Mouse (Mus musculus): ENCODE measurements around the gene Gm38392.

Gm38392 gene

DNA sequence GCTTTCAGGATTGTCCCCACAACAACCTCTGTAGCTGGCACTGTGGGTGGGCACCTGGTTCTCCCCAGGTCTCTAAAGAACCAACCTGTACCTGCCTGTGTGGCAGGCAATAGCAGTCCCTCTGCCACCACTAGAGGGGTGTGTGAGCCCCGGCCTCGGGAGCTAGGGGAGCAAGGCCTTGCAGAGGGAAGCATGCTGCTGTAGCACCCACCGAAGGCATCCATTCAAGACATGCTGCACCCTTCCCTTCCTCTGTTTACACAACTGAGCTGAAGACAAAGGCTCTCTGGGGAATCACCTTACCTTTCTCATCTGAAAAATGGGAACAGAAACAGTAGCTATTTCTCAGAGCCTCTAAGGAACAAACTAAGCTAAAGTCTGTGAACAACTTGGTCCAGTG lies 51.8 kb downstream of the Gm38392 start:
- peak; percentile 54 for DNase-seq

DNA sequence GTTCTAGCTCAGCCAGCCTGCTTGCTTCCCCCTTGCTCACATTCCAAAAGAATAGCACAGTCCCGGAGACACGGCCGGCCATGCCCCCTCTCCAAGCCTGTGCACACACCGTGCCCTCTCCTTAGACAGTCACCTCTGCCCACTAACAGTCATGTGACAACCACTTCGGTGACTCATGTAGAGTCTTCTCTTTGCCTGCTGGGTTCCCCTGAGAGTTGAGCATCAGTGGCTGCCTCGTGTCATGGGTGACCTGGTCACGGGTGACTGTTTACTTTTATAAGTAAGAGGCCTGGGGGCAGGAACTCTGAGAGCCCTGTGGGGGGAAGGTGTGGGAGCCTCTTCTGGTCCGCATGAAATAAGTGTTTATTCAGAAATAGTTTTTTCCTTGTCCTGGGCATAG lies 53.0 kb downstream of the Gm38392 start:
- peak; percentile 23 for DNase-seq

DNA sequence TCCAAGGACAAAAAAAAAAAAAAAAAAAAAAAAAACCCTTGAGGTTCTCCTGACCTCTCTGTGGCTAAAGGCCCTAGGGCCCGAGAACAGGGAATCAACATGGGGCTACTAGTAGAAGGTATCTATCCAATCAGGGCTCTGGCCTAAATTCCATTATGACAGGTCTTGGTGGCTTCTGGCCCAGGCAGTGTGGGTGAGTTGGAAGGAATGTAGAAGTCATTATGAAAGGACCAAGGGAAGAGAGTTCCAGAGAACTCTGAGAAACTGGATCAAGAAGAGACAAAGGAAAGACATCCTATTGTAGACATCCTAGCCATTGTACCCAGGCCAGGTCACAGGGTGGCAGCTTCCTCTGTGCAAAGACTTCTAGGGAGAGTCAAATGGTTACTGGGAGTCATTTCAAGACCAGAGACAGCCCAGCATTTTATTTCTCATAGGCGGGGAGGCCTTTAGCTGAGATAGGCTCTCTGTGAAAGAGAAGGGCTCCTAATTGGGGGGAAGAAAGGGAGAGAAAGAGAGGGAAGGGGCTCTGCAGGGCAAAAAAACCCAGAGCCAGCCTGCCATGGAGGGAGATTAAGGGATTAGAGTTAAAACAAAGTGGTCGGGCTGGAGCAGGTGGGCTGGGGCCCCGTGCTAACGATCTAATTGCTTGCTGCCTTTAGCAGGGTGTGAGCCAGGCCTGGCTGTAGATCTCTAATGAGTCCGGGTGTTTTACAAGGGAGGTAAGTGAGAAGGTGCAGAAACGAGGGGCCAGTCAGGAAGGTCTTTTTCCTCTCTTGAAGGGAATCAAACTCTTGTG lies 54.0 kb downstream of the Gm38392 start:
- peak; percentile 60 for DNase-seq

DNA sequence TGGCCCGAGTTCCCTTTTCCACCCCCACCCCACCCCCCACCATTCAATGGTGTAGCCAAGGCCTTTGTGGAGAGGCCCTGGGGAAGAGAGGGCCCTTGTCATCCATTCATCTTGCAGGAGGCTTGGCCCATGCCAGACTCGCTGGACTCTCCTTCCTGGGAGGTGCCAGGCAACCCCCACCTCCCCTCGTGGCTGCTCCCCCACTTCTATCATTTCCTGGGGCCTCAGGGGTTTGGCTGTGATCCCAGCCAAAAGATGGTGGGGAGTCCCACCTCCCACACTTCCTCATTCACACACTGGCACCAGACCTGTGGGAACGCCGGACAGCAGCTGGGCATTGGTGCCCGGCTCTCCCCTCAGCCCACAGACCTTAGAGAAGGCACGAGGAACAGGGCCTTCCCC lies 54.7 kb downstream of the Gm38392 start:
- peak; percentile 78 for DNase-seq

DNA sequence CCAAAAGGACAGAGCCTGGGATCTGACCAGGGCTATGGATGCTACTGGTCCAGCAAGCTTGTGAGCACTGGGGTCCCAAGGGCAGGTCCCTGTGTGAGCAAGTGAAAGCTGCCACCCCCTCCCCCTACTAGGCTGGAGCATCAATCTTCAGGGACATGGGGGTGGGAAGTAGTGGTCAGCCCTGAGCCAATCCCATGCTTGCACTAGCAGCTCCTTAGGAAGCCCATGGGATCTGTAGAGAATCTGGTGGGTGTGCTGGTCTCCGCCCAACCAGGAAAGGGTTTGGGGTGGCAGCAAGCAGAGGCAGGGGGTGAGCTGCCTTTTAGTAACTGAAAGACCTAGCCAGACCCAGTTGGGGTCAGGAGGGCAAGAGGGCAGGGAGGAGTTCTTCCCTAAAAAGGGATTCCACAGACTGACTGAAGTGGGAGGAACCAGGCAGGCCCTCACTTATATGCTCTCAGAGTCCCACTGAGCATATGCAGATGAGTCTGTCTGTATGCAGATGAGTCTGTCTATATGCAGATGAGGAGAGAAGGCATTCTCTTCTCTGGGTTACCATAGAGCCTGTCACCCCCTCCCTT lies 55.9 kb downstream of the Gm38392 start:
- DNase-seq, result peak; percentile 50

DNA sequence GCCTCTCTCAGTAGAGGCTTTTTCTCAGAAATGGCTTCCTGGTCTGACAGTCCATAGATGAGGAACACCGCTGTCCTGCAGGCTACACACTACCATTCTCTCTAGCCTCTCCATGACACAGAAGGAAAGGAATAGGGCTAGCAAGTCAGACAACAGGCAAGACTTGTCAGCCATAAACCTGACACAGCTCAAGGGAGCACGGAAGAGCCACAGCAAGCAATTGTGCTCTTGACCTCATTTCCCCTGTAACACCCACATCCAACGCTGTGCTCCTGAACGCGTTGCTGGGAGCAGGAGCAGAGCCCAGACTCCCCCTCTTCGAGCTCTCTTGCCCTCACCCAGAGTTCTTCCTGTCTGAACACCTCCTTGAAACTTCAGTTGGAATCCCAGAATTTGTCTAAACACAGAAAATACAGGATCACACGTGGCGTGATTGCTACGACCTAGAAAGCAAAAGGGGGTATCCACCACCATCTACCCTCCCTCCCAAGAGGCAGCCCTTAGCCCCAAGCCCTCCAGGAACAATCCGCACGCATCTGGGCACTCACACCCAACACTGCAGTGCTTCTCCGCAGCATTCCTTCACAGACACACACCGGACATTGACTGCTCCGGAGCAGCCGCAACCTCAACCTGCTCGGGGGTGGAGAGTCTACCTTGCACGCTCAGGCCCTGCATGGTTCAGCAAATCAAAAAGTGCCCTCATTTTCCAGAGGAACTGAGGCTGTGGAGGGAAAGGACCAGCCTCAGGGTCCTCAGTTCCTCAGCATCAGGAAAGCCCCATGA lies 56.6 kb downstream of the Gm38392 start:
- peak; percentile 32 for DNase-seq

DNA sequence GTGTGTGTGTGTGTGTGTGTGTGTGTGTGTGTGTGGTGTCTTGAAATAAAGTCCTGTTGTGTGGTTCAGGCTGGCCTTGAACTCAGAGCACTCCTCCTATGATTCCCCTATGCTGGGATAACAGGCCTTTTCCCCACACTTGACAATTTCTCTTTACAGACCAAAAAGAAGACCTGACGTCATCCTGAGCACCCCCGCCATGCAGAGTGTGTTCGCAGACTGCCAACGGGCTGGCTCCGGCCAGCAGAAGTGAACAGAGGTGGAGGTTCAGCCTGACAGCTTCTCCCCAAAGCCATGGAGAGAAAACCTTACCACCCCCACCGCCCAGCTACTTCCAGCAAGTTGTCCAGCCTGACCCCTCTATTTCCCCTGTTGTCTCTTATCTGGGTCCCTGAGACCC lies 57.5 kb downstream of the Gm38392 start:
- DNase-seq, result no peak

DNA sequence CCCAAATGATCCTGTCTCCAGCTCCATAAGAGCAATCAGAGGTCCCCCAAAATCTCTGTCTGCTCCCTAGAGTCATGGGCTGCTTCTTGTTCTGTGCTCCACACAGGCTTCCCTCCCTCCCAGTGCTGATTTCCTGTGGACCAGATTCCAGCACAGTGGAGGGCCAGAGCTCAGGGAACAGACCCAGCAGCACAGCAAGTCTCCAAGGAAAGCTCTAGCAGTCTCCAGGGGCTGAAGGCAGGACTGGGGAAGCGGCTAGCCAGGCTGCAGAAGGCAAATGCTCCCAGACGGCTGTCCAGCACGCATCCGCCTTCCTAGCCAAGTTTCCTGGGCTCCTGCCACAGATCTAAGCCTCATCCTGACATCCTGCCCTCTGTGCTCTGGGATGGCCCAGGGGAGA lies 58.1 kb downstream of the Gm38392 start:
- peak; percentile 81 for DNase-seq

DNA sequence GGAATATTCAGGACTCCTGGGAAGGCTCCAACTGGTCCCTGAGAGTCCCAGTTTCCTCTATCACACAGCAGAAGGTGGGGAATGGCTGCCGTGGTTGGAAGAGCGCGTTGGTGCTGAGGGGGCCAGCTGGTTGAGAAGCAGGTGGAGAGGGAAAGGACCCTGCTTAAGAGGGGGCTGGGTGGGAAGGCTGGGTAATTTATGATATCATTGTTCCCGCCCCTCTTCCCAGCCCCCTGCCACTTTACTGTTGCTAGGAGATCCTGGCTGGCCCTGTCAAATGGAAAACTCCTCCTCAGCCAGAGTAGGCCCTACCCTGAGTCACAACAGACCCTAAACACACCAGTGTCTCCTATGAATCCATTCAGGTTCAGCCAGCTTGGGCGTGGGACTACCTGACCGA lies 59.0 kb downstream of the Gm38392 start:
- no peak for DNase-seq

DNA sequence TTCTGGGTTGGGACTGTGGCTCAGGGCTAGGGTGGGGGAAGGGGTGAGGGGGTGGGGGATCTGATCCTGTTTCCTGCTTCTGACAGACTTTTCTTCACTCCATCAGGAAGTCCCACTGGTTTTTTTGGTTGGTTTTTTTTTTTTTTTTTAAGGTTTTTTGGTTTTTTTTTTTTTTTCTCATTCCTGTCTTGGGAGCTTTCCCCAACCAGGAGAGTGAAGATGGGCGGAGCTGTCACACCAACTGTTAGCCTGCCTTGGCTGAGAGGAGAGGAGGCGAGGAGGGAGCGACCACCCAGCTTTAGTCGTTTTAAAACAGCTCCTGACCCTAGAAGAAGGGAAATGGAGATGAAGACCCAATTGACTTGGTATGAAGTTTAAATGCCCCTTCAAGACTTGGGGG lies 59.8 kb downstream of the Gm38392 start:
- no peak for DNase-seq

DNA sequence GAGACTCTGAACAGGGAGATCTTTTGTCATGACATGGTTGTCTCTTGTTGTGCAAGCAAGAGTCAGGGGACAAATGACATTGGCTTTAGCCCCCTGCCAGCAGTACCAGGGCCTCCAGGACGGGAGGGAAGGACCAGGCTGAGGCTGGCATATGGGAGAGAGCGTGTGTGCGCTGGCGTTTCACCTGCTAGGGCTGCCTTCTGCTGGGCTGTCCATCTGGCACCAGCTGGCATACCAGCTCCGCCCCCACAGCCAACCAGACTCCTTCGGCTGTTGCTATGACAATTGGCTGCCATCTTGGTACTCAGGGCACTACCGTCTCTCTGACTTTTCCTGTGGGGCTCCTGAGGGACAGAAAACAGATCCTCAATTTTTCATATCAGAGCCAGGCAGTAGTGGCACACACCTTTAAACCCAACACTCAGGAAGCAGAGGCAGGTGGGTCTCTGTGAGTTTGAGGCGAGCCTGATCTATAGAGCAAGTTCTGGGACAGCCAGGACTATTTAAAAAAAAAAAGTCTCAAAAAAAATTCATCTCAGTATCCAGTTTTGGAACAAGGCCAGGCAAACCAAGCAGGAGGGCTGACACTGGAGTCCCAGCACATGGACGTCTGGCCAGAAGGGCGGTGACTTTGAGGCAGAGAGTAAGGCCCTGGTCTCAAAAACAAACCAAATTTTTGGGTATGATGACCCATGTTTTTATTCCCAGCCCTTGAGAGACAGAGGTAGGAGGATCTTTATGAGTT lies 60.7 kb downstream of the Gm38392 start:
- DNase-seq, result peak; percentile 96

DNA sequence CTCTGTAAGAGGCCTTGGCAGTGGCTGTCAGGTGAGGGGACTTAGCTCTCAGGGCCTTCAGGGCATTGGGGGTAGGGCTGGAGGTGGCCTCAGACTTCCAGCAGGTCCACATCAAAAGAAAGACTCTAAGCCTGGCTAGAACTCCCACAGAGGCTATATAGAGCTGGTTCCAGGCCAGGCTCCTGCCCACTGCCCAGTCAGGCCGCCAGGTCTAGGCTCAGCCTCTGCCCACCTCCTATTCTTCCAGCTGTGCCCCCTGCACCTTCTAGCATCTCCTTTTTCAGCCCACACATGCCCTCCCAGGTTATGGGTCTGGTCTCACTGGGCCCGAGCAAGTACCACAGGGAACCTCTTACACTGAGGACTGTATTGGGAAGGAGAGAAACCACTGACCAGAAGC lies 62.1 kb downstream of the Gm38392 start:
- DNase-seq, result no peak

DNA sequence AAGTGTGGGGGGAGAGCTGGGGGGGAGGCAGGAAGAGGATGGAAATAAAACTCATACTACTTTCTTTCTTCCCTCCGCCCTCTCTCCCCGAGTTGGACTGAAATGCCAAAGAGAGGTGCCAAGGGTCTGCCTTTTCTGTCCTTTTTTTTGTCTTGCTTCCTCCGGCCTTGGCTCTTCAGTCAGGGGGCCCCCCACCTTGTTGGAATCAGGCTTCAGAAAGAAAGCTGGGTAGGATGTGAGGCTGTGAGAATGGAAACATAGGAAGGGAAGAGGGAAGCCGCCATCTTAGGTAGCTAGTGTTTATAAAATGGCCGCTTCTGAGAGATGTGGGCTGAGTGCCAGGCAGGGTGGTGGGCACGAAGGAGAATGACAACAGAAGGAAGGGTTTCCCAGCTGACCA lies 64.6 kb downstream of the Gm38392 start:
- DNase-seq, result peak; percentile 65

DNA sequence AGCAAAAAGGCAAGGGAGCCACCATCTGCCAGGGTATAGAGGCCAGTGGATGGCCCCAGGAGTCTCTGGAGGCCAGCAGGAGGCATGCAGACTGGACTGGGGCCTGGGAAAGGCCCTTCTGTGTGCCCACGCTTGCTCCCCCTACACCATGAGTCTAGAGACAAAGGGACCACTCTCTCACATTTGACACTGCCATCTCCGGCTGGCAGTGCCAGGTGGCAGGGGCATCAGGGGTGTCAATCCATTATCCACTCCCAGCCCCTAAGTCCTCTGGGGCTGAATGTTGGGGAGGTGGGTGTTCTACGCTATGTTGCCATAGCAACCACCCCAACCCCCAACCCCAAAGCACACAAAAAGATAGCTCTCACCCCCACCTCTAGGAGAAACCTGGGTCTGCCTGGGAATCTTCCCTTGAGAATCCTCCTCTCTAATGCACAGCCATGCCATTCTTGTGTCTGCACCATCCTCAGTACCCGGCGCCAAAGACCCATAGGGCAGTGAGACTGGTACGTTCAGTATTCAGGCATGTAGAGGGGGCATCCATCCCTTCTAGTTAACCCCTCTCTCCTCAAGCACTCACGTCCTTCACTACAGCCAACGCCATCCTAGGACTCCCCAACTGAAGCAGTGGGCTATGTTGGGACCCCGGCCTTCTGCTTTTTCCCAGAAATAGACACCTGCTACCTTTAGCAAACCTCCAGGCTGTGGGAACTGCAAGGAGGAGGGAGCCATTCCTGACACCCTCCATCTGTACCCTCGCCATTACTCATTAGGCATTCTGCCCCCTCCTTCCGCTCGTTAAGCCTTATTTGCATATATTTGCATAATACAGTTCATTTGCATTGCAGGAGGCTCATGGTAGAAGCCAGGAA lies 65.3 kb downstream of the Gm38392 start:
- peak; percentile 61 for DNase-seq

DNA sequence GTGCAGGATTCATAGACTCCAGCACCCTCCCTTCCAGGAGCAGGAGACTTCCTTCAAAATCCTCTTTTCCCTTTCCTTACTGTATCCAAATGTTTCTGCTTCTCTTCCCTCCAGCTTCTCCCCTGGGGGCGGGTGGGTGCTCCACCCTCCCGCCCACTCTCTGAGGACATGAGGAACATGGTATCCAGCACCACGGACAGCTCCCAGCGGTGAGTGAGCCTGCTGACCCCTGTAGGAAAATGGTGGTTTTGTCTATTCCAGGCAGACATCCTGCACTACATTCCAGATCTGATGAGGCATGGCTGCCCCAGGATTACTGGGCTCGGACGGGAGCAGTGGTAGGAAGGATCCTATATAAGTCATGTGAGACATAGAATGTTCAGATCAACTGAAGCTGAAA lies 66.2 kb downstream of the Gm38392 start:
- no peak for DNase-seq

DNA sequence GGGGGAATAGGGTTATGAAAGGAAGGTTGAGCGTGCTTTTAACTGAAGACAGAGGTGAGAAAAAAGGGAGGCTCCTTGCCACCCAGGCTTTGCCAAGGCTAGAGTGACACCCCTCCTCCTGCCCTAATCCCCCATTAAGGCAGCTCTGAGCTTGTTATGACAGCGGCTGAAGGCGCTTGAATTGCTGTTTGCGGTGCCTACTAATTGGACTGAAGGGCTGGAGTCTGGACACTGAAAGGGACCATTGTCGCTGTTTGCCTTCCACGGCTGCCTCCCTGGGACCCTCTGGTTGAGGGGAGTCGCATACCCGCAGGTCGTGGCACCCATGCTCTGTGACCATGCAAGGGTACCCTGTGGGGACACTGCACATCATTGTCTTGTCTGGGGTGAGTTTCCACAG lies 67.1 kb downstream of the Gm38392 start:
- DNase-seq, result no peak

DNA sequence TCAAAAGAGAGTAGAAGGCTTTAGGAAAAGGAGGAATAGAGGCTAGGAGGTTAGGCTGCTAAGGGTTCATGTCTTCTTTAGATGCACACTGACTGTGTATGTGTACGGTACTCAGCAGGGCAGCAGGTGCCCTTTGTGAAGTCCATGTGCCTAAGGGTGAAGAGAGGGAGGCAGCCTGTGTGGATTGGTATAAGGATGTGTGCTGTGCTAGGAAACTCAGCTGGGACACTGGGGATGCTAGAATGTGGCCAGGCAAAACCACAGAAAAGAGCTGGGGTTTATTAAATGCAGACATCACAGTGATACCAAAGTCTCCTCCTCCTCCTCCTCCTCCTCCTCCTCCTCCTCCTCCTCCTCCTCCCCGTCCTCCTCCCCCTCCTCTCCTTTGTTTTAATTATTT lies 69.3 kb downstream of the Gm38392 start:
- no peak for DNase-seq

DNA sequence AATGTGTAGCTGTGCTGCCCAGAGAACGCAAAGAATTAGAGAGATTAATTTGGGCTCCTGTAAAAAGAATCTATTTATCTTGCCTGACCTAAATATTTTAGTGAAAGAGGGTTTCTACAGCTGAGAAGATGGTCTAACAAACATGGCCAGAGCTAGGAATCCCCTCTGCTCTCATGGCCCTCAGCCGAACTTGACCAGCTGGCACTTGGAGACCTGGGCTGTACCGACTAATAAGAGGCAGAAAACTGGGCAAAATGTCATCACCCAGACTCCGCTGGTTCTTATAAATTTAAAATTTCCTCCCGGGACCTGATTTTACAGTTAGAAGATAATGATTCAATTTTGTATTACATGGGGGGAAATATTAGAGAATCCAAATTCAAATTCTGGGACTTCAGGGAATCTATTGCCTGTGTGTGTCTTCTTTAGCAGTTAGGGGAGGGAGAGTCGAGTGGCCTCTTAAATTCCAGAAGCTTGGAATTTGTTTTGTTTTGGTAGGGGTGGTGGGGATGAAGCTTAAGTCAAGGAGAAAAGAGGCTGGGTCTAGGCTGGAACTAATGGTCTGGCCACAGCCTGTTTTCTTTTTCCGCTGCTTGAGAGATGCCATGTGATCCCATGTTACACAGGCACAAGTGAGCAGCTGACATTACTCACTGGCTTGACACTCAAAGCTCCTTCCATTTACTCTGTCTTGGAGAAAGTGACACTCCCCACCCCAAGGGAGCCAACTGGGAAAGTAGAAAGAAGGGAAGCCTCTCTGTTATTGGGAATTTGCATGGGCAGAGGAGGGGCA lies 70.3 kb downstream of the Gm38392 start:
- DNase-seq, result peak; percentile 88

DNA sequence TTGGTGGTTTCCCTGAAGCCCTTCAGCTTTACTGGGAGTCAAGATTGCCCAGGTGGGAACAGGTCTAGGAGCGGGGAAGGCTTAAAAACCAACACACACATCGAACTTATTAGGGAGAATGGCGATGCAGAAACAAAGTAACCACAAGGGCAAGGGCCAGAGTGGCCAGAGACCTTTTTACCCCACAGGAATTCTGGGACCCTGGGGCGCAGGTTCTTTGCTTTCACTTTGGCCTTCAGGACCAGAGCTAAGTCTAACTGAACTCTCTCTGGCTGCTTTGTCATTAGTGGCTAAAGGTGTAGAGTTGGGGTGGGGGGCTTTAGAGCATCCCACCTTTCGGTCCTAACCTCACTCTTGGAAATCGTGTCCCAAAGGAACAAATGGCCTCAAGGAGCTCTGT lies 70.9 kb downstream of the Gm38392 start:
- DNase-seq, result no peak

DNA sequence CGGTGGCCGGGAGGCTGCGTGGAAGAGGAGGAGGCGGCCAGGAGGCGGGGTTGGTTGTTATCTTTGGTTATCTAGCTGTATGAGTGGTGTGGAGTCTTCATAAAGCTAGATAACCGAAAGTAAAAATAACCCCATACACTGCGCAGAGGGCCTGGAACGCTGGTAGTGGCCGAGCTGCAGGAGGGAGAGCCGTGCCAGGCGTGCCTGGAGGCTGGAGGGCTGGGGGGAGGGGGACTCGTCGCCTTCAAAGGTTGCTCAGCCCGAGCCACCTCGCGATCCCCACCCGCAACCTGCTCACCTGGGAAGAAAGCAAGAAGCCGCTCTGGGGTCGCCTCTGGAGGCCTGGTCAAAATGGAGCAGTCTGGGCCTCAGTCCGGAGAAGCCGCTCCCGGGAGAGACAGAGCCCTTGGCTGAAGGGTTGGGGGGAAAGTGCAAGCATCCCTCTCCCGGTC lies 71.4 kb downstream of the Gm38392 start:
- DNase-seq, result peak; percentile 73

DNA sequence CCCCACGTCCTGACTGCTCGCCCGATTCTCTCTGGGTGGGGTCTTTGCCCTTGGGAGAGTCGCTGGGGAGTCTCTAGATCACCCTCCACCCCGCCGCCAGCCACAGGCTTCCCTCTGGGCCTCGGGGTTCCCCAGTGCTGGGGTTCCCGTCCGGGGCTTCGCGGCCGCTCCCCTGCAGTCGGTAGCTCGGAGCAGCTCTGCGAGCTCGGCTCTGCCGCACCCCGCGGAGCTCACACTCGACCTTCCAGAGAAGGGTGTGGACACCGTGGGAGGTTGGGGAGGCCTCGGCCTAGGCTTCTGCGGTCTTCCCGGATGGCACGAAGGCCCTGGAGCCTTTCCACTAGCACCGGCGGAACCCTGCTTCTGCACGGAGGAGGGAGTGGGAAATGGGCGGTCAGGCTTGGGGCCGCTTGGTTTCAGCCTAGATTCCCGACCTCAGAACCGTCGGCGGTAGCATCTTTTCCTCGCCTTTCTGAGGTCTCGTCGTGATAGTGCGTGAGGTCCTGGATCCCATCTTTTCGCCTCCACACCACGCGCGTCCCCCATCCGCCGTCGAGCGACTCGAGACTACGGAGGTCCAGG lies 71.9 kb downstream of the Gm38392 start:
- peak; percentile 69 for DNase-seq

Measured in cerebellum, adult 9-11 months (tissue).